Mouse (Mus musculus) liver, embryonic 14.5 days (tissue): ENCODE measurements around the gene Itpkb.

Experiments
- CTCF ChIP-seq: IDR thresholded peaks from 2 replicates; pipeline ENCODE4 v1.5.1; 2016; ENCODE audit warnings: antibody characterized with exemption, low read depth, control low read depth
- EP300 ChIP-seq: IDR thresholded peaks from 2 replicates; pipeline ENCODE4 v1.6.1; 2016; ENCODE audit warnings: antibody characterized with exemption, low read depth

DNA sequence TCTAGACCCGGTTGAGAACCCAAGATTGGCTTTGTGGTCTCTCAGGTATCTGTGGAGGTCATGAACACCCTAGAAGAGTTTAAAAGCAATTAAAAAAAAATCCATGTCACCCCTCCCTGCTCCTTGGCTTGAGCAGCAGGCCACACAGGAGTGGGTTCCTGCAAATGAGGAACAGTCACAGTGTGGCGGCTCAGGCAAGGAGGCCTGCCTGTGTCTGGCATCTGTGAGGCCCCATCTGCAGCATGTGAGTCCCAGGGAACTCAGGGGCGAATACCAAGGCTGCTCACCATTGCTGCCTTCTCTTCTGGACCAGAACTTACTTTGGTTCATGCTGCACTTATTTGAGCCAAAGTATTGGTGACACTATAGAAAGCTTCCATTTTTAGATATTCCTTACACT, 49.3 kb downstream of the Itpkb start:
- TF ChIP-seq CTCF (no peak), EP300 (no peak)
